Mouse (Mus musculus): ENCODE data around the gene Tas2r137. TPM values are rescaled to one million over a fixed set of nuclear protein-coding genes. Genes with fewer than 3 reads are reported as not detected.

Tas2r137 gene
- total and polyA plus RNA-seq, 3 experiments: not detected

GRCm38 (mm10) chr6:40441755-40442154 lies 49.3 kb upstream of the Tas2r137 start:
- in situ Hi-C loops (cut with MboI; ENCODE audit: low pct_ligation_motif_present, low pct_unique_long_range_greater_than_20kb, low sequenced_read_pairs): no loop called here
- no peak for TF ChIP-seq RCOR1 (conservative IDR thresholded peaks at IDR 0.05; ENCODE audit: low read depth, low read length)
- TF ChIP-seq SMC3 (IDR thresholded peaks at IDR 0.05; ENCODE audit: low read depth, low read length): peak; percentile 28; the same call in 1 of the 2 replicates
- TF ChIP-seq RAD21 (IDR thresholded peaks at IDR 0.05; ENCODE audit: low read depth, low read length): peak; percentile 42
- TF ChIP-seq CTCF (conservative IDR thresholded peaks at IDR 0.05 in 1 of 2, IDR thresholded peaks at IDR 0.05 in 1 of 2; ENCODE audit: low read depth in 2 of 2, low read length in 2 of 2): peak; percentile 18 to 53; a peak in 2 of 4 replicates
- Histone ChIP-seq H3K27me3 (replicated peaks) (peaks cover 15% of the 10 kb centered on the region), H3K9ac (ENCODE audit: insufficient read depth, low read depth) (no peak overlapping the region), H3K9me3 (replicated peaks; ENCODE audit: low read length) (no peaks in the 10 kb centered on the region), H3K27ac (ENCODE audit: insufficient read depth, low read depth) (no peak overlapping the region), H3K79me2 (replicated peaks; ENCODE audit: control insufficient read depth, extremely low read depth, insufficient read depth, poor library complexity, severe bottlenecking) (no peaks in the 10 kb centered on the region), H3K36me3 (replicated peaks in 1 of 2; ENCODE audit: control insufficient read depth in 1 of 2, insufficient read depth in 1 of 2, low read length in 1 of 2) (no peaks in the 10 kb centered on the region), H3K4me1 (ENCODE audit: control insufficient read depth in 1 of 2, insufficient read depth in 2 of 2) (no peaks in the 10 kb centered on the region), H3K4me3 (replicated peaks in 1 of 3; ENCODE audit: low read depth in 2 of 3, low read length in 2 of 3, poor library complexity in 1 of 3) (no peak overlapping the region), H3K4me2 (ENCODE audit: insufficient read depth, low read depth, poor library complexity, severe bottlenecking) (no peak overlapping the region)
- no peak for DNase-seq (ENCODE audit: extremely low read depth)
- dilution Hi-C loops (cut with MboI; ENCODE audit: extremely low pct_ligation_motif_present, extremely low pct_unique_long_range_greater_than_20kb, low sequenced_read_pairs): no loop called here

DNA sequence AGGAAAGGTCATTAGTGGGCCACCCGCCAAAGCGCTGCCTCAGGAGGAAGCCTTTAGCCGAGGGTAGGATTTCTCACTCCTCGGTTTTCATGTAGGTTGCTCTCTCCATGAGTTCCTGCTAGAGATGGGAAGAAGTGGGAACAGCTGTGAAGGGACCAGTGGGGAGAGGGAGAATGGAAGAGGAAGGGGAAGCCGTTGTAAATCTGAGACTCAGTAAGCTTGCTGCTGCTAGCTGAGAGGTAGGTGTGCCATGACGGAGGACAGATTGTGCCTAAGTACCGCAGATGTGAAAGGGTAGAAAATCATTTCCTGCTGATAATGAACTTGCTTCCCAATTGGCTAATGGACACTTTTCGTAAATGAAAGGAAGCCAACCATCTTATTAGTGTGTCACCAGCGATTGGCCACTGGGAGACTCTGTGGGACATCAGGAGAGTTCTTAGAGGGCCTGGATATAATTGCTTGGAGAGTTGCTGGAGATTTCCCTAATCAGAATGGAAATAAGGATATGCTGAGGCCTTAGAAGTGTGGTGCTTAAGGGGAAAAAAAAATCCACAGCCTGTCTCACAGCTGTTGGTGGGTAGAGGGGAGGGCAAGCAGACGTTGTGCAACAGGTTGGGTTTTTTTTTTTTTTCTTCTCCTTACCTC lies 47.6 kb upstream of the Tas2r137 start:
- Histone ChIP-seq H3K9ac (ENCODE audit: insufficient read depth, low read depth) (no peak overlapping the region), H3K79me2 (replicated peaks; ENCODE audit: control insufficient read depth, extremely low read depth, insufficient read depth, poor library complexity, severe bottlenecking) (no peaks in the 10 kb centered on the region), H3K4me1 (ENCODE audit: control insufficient read depth in 1 of 2, insufficient read depth in 2 of 2) (no peaks in the 10 kb centered on the region), H3K27ac (ENCODE audit: insufficient read depth, low read depth) (no peak overlapping the region), H3K9me3 (replicated peaks; ENCODE audit: low read length) (no peaks in the 10 kb centered on the region), H3K4me2 (ENCODE audit: insufficient read depth, low read depth, poor library complexity, severe bottlenecking) (no peak overlapping the region), H3K36me3 (replicated peaks in 1 of 2; ENCODE audit: control insufficient read depth in 1 of 2, insufficient read depth in 1 of 2, low read length in 1 of 2) (no peaks in the 10 kb centered on the region), H3K27me3 (replicated peaks) (peaks cover 8% of the 10 kb centered on the region), H3K4me3 (replicated peaks in 1 of 3; ENCODE audit: low read depth in 2 of 3, low read length in 2 of 3, poor library complexity in 1 of 3) (no peak overlapping the region)
- no peak for TF ChIP-seq NELFE (IDR thresholded peaks at IDR 0.05; ENCODE audit: low read depth, low read length)
- no peak for TF ChIP-seq RCOR1 (conservative IDR thresholded peaks at IDR 0.05; ENCODE audit: low read depth, low read length)
- TF ChIP-seq BHLHE40 (IDR thresholded peaks at IDR 0.05; ENCODE audit: low read depth, low read length): no peak
- TF ChIP-seq NRF1 (IDR thresholded peaks at IDR 0.05; ENCODE audit: low read depth, low read length): no peak
- no peak for TF ChIP-seq ELF1 (IDR thresholded peaks at IDR 0.05; ENCODE audit: low read depth, low read length)
- no peak for TF ChIP-seq RAD21 (IDR thresholded peaks at IDR 0.05; ENCODE audit: low read depth, low read length)
- no peak for TF ChIP-seq MEF2A (IDR thresholded peaks at IDR 0.05; ENCODE audit: borderline replicate concordance, low read depth, low read length)
- no peak for TF ChIP-seq E2F4 (IDR thresholded peaks at IDR 0.05; ENCODE audit: insufficient replicate concordance, low read depth, low read length)
- no peak for TF ChIP-seq POLR2A (IDR thresholded peaks at IDR 0.05; ENCODE audit: low read depth, low read length)
- TF ChIP-seq ZKSCAN1 (IDR thresholded peaks at IDR 0.05; ENCODE audit: borderline replicate concordance, low read depth, low read length): no peak
- TF ChIP-seq MAFK (IDR thresholded peaks at IDR 0.05; ENCODE audit: insufficient replicate concordance, low read length): no peak
- TF ChIP-seq USF1 (IDR thresholded peaks at IDR 0.05; ENCODE audit: low read depth, low read length): no peak
- in situ Hi-C loops (cut with MboI; ENCODE audit: low pct_ligation_motif_present, low pct_unique_long_range_greater_than_20kb, low sequenced_read_pairs): no loop called here
- dilution Hi-C loops (cut with MboI; ENCODE audit: extremely low pct_ligation_motif_present, extremely low pct_unique_long_range_greater_than_20kb, low sequenced_read_pairs): no loop called here
- no peak for DNase-seq (ENCODE audit: extremely low read depth)

Data from CH12.LX (cell line).